Mouse (Mus musculus) small intestine, adult 2 months (tissue): Measurements from ENCODE around the gene Zfp956.
A peak's percentile ranks its signal among the peaks of the same experiment; 100 is the strongest.

Source experiments
- CTCF ChIP-seq: fragments of 200-500 bp; IDR thresholded peaks from 2 replicates; pipeline ENCODE4 v1.5.1; 2012; ENCODE audit warnings: low read depth, mild to moderate bottlenecking, control low read depth, inconsistent platforms, low read length, moderate library complexity, mixed read lengths; ENCODE audit not compliant: insufficient replicate concordance, insufficient read length; ENCODE audit errors: extremely low read depth
- POLR2A ChIP-seq: fragments of 200-500 bp; IDR thresholded peaks from 2 replicates; pipeline ENCODE4 v1.6.1; 2012; ENCODE audit warnings: low read depth, mild to moderate bottlenecking, control low read depth, inconsistent platforms, low read length, moderate library complexity

DNA sequence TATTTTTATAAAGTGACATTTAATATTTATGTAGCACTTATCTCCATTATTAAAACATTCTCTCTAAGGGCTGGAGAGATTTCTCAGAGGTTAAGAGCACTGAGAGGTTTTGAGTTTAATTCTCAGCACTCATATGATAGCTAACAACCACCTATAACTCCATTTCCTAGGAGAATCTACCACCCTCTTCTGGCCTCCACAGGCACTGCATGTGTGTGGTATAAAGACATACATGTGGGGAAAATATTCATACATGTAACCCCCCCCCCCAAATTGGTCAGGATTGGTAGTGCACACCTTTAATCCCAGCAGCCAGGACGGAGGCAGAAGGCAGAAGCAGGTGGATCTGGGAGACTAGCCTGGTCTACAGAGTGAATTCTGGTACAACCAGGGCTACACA, 21.4 kb downstream of the Zfp956 start:
- TF ChIP-seq CTCF: peak; percentile 13; the same call in 1 of the 2 replicates
- no peak for TF ChIP-seq POLR2A
